Mouse (Mus musculus) midbrain, embryonic 14.5 days (tissue): ENCODE measurements around the gene Dzank1. TPM values are rescaled to one million over a fixed set of nuclear protein-coding genes. Genes with fewer than 3 reads are reported as not detected.

ENCODE experiments used
- ATAC-seq: fragments of 200-750 bp; cut with Nextera tagmentation; 2 replicates; pipeline ENCODE4 v1.8.0; 2017; ENCODE audit warnings: moderate number of reproducible peaks, moderate library complexity; ENCODE audit not compliant: low FRiP score, low TSS enrichment
- DNase-seq: peaks from one replicate; pipeline ENCODE4 v3.0.0-alpha.2; 2015
- H3K27ac ChIP-seq: fragments of 300-500 bp; sonication (generic); replicated peaks from 2 replicates; pipeline ENCODE4 v1.5.1; 2014; ENCODE audit warnings: mild to moderate bottlenecking, low read depth, low read length, moderate library complexity
- H3K27me3 ChIP-seq: fragments of 300-500 bp; sonication (generic); 2 replicates; pipeline ENCODE4 v1.6.1; 2014; ENCODE audit warnings: low read length, control low read depth, mixed read lengths; ENCODE audit not compliant: control insufficient read depth, insufficient read depth
- H3K36me3 ChIP-seq: fragments of 300-500 bp; sonication (generic); 2 replicates; pipeline ENCODE4 v1.6.1; 2014; ENCODE audit warnings: low read length, control low read depth; ENCODE audit not compliant: control insufficient read depth, insufficient read depth
- H3K4me1 ChIP-seq: fragments of 300-500 bp; sonication (generic); 2 replicates; pipeline ENCODE4 v1.6.1; 2014; ENCODE audit warnings: mild to moderate bottlenecking, antibody characterized with exemption, low read length, control low read depth; ENCODE audit not compliant: control insufficient read depth, insufficient read depth
- H3K4me2 ChIP-seq: fragments of 300-500 bp; sonication (generic); 2 replicates; pipeline ENCODE4 v1.6.1; 2014; ENCODE audit warnings: mild to moderate bottlenecking, low read length, moderate library complexity
- H3K4me3 ChIP-seq: fragments of 300-500 bp; sonication (generic); replicated peaks from 2 replicates; pipeline ENCODE4 v1.5.1; 2014; ENCODE audit warnings: low read depth, low read length
- H3K9ac ChIP-seq: fragments of 300-500 bp; sonication (generic); replicated peaks from 2 replicates; pipeline ENCODE4 v1.6.1; 2014; ENCODE audit warnings: mild to moderate bottlenecking, low read length, moderate library complexity
- H3K9me3 ChIP-seq: fragments of 300-500 bp; sonication (generic); 2 replicates; pipeline ENCODE4 v1.6.1; 2016; ENCODE audit warnings: low read length, control low read depth, mixed read lengths; ENCODE audit not compliant: control insufficient read depth
- WGBS: fragments of 180-500 bp; shearing (Covaris S2); extraction: QIAGEN DNeasy Blood & Tissue Kit; methylation state at CpG from one replicate; pipeline ENCODE4 v1.1.7; 2014; 5-methylcytosine and 5-hydroxymethylcytosine counted together
- polyA plus RNA-seq: library from polyadenylated mRNA; unstranded; fragments of >200 nt; fragmentation: Nextera tagmentation; extraction: Ambion mirVana; gene quantifications from 2 replicates; pipeline ENCODE4 v1.2.1, GENCODE M21; 2014

Gene Dzank1
- polyA plus RNA-seq, 1 experiment from 2014 or later, result 13.1 TPM

- DNase-seq, result no peak
- WGBS, result 60% methylated on average over 4 of the region's 4 CpGs
Observed at GRCm38 (mm10) chr2:144438424-144438823, 88.8 kb downstream of the Dzank1 start.

GRCm38 (mm10) chr2:144435679-144436078 is 91.5 kb downstream of the Dzank1 start:
- H3K4me3 ChIP-seq, result no peak overlapping the region
- H3K36me3 ChIP-seq, result no peaks in the 10 kb centered on the region
- 82% methylated on average over 10 of the region's 10 CpGs for WGBS
- H3K4me1 ChIP-seq, result no peaks in the 10 kb centered on the region
- no peaks in the 10 kb centered on the region for H3K27me3 ChIP-seq
- no peak overlapping the region for H3K27ac ChIP-seq
- H3K9ac ChIP-seq, result no peak overlapping the region
- no peaks in the 10 kb centered on the region for H3K9me3 ChIP-seq
- H3K4me2 ChIP-seq, result no peak overlapping the region
- DNase-seq, result no peak
- no peak for ATAC-seq

More at GRCm38 (mm10) chr2:144438424-144438823, 88.8 kb downstream of the Dzank1 start:
- Histone ChIP-seq H3K27ac (no peak overlapping the region), H3K27me3 (no peaks in the 10 kb centered on the region), H3K4me1 (no peaks in the 10 kb centered on the region), H3K4me3 (no peak overlapping the region), H3K9ac (no peak overlapping the region), H3K9me3 (no peaks in the 10 kb centered on the region), H3K36me3 (no peaks in the 10 kb centered on the region), H3K4me2 (no peak overlapping the region)
- no peak for ATAC-seq

DNA sequence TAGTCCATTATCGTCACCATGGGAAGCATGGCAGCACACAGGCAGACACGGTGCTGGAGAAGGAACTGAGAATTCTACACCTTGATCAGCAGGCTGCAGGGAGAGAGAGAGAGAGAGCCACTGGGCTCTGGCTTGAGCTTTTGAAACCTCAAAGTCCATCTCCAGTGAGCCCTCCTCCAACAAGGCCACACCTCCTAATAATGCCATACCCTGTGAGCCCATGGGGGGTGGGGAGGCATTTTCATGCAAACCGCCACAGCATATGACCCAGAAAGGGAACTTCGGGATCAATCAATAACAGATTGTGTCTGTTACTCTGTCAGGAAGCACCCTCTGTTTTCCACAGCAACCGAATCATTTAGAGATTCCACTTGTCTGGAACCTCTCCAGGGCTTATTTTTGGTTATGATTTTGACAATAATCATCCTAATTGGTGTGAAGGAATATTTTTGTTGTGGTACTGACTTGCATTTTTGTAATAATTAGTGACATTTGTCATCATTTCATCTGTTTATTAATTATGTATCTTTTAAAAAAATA is 95.9 kb downstream of the Dzank1 start:
- WGBS, result 82% methylated on average over 5 of the region's 5 CpGs
- no peak overlapping the region for H3K9ac ChIP-seq

GRCm38 (mm10) chr2:144429171-144429570 is 98.0 kb downstream of the Dzank1 start:
- Histone ChIP-seq H3K4me2 (no peak overlapping the region), H3K27me3 (no peaks in the 10 kb centered on the region), H3K27ac (no peak overlapping the region), H3K36me3 (no peaks in the 10 kb centered on the region), H3K4me1 (no peaks in the 10 kb centered on the region), H3K4me3 (no peak overlapping the region), H3K9ac (no peak overlapping the region), H3K9me3 (no peaks in the 10 kb centered on the region)
- no peak for ATAC-seq
- DNase-seq, result no peak
- WGBS, result 87% methylated on average over 7 of the region's 7 CpGs

More for the DNA sequence above, 95.9 kb downstream of the Dzank1 start:
- Histone ChIP-seq H3K27ac (no peak overlapping the region), H3K27me3 (no peaks in the 10 kb centered on the region), H3K4me2 (no peak overlapping the region), H3K4me1 (no peaks in the 10 kb centered on the region), H3K9me3 (no peaks in the 10 kb centered on the region), H3K36me3 (no peaks in the 10 kb centered on the region), H3K4me3 (no peak overlapping the region)
- ATAC-seq (no peak), DNase-seq (no peak)

DNA sequence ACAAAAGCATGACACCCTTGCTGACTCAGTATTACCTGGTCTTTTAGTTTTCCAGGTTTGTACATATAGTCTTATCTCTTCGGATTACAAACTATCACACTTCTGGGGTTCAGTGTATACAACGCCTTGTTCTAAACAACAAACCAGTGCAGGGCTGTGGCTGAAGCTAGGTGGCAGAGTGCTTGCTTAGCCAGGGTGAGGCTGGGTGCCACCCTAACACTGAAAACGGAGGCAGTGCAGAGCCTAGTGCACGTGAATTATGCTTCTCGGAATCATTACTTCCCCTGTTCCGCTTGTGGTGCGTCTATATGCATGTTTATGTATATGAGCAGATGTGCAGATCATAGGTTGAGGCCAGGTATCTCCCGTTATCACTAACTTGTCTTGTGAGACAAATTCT is 98.6 kb downstream of the Dzank1 start:
- H3K27ac ChIP-seq, result no peak overlapping the region
- no peaks in the 10 kb centered on the region for H3K4me1 ChIP-seq
- no peak overlapping the region for H3K4me2 ChIP-seq
- no peak overlapping the region for H3K4me3 ChIP-seq
- DNase-seq (no peak), ATAC-seq (no peak)
- no peaks in the 10 kb centered on the region for H3K27me3 ChIP-seq
- no peaks in the 10 kb centered on the region for H3K36me3 ChIP-seq
- WGBS, result 89% methylated on average over 8 of the region's 8 CpGs
- H3K9me3 ChIP-seq, result no peaks in the 10 kb centered on the region
- H3K9ac ChIP-seq, result no peak overlapping the region

DNA sequence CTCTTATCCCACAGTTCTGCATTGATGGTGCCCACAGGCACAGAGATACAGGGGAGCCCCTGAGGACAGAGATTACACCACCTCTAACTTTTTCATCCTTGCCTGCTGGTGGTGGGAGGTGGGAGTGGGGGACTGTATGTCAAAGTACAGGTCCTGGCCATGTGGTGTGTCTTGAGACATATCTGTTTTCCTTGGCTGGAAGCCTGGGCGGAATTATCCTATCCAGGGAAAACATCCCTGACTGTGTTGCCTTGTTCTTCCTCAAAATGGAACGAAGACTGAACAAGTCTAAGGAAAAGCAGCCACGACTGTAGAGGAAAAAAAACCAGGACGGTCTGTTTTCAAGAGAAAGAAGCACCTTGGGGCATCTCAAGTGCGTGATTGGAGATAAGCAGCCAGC is 99.4 kb downstream of the Dzank1 start:
- H3K9ac ChIP-seq, result no peak overlapping the region
- H3K27ac ChIP-seq, result no peak overlapping the region
- no peaks in the 10 kb centered on the region for H3K9me3 ChIP-seq
- no peak for DNase-seq
- H3K36me3 ChIP-seq, result no peaks in the 10 kb centered on the region
- no peak overlapping the region for H3K4me3 ChIP-seq
- H3K27me3 ChIP-seq, result no peaks in the 10 kb centered on the region
- no peak for ATAC-seq
- 84% methylated on average over 5 of the region's 5 CpGs for WGBS
- no peaks in the 10 kb centered on the region for H3K4me1 ChIP-seq
- no peak overlapping the region for H3K4me2 ChIP-seq

- ATAC-seq (no peak), DNase-seq (no peak)
- no peak overlapping the region for H3K27ac ChIP-seq
- no peaks in the 10 kb centered on the region for H3K9me3 ChIP-seq
- H3K27me3 ChIP-seq, result no peaks in the 10 kb centered on the region
- no peaks in the 10 kb centered on the region for H3K4me1 ChIP-seq
- WGBS, result 50% methylated on average over 1 of the region's 1 CpGs
- H3K4me2 ChIP-seq, result no peak overlapping the region
- no peaks in the 10 kb centered on the region for H3K36me3 ChIP-seq
- H3K9ac ChIP-seq, result no peak overlapping the region
- H3K4me3 ChIP-seq, result no peak overlapping the region
Observed at GRCm38 (mm10) chr2:144425761-144426160, 101.5 kb downstream of the Dzank1 start.

DNA sequence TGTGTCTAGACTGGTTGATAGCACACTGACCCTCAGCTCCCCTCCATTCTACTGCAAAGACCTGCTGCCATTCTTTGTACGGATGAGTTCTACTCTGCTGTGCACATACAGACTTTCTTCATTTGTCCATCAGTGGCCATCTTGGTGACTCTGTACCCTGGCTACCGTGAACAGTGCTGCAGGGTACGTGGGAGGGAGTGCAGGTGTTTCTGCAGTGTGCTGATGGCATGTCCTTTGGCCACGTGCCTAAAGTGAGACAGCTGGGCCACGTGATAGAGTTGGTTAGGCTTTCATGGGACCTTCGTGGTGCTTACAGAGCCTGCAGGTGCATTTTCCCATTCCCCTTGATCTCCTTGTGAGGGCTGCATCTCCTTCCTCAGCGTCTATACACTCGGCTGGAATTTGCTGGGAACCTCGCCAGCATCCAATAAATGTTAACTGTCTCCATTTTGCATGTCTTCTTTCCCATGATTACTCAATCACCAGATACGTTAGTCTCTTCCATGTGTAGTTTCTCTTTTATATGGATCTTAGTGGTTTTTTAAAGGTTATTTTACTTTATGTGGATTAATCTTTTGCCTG is 105.0 kb downstream of the Dzank1 start:
- DNase-seq, result no peak
- ATAC-seq, result no peak
- WGBS, result 85% methylated on average over 10 of the region's 10 CpGs

More for the DNA sequence above, 105.0 kb downstream of the Dzank1 start:
- Histone ChIP-seq H3K27me3 (no peaks in the 10 kb centered on the region), H3K9ac (no peak overlapping the region), H3K27ac (no peak overlapping the region), H3K36me3 (no peaks in the 10 kb centered on the region), H3K4me1 (peaks cover 6% of the 10 kb centered on the region; the same call in 1 of the 2 replicates), H3K9me3 (no peaks in the 10 kb centered on the region), H3K4me2 (no peak overlapping the region), H3K4me3 (no peak overlapping the region)
